Mouse (Mus musculus): ENCODE measurements around the gene Kcnip4. TPM values are rescaled to one million over a fixed set of nuclear protein-coding genes. Genes with fewer than 3 reads are reported as not detected.

Kcnip4 gene
- polyA plus RNA-seq, 1 experiment, result not detected

GRCm38 (mm10) chr5:48421957-48422356 is 1102.8 kb downstream of the Kcnip4 start:
- no peak overlapping the region for H3K27ac ChIP-seq (replicated peaks; ENCODE audit: low read depth, low read length)
- H3K4me3 ChIP-seq (ENCODE audit: insufficient read depth, low read depth, low read length), result no peak overlapping the region
- no peaks in the 10 kb centered on the region for H3K4me1 ChIP-seq (ENCODE audit: control insufficient read depth, insufficient read depth, insufficient read length, low read length)

DNA sequence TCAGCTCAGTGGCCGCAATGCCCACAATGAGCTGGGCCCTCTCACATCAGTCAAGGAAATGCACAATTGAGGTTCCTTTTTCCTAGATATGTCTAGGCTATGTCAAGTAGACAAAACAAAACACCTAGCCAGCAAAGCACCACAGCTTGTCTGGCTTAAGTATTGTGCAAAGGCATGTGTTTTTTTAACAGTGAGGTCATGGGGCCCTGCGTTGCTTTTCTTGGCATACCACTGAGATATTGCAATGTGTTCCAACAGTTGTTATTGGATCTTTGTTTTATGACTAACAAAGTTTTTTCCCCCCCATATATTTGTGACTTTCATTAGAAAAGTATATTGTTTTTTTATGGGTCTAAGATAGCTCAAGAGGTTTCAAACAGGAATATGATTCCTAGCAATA is 1105.0 kb downstream of the Kcnip4 start:
- Histone ChIP-seq H3K4me1 (ENCODE audit: control insufficient read depth, insufficient read depth, insufficient read length, low read length) (no peaks in the 10 kb centered on the region), H3K4me3 (ENCODE audit: insufficient read depth, low read depth, low read length) (no peak overlapping the region), H3K27ac (replicated peaks; ENCODE audit: low read depth, low read length) (no peak overlapping the region)

- H3K4me1 ChIP-seq (ENCODE audit: control insufficient read depth, insufficient read depth, insufficient read length, low read length), result no peaks in the 10 kb centered on the region
- H3K4me3 ChIP-seq (ENCODE audit: insufficient read depth, low read depth, low read length), result no peak overlapping the region
- H3K27ac ChIP-seq (replicated peaks; ENCODE audit: low read depth, low read length), result no peak overlapping the region
Observed at GRCm38 (mm10) chr5:48412261-48412660, 1112.4 kb downstream of the Kcnip4 start.

GRCm38 (mm10) chr5:48411462-48411861 is 1113.2 kb downstream of the Kcnip4 start:
- no peak overlapping the region for H3K27ac ChIP-seq (replicated peaks; ENCODE audit: low read depth, low read length)

GRCm38 (mm10) chr5:48410348-48410747 is 1114.4 kb downstream of the Kcnip4 start:
- no peaks in the 10 kb centered on the region for H3K4me1 ChIP-seq (ENCODE audit: control insufficient read depth, insufficient read depth, insufficient read length, low read length)
- no peak overlapping the region for H3K27ac ChIP-seq (replicated peaks; ENCODE audit: low read depth, low read length)

More at GRCm38 (mm10) chr5:48411462-48411861, 1113.2 kb downstream of the Kcnip4 start:
- Histone ChIP-seq H3K4me3 (ENCODE audit: insufficient read depth, low read depth, low read length) (no peak overlapping the region), H3K4me1 (ENCODE audit: control insufficient read depth, insufficient read depth, insufficient read length, low read length) (no peaks in the 10 kb centered on the region)

GRCm38 (mm10) chr5:48408276-48408675 is 1116.4 kb downstream of the Kcnip4 start:
- no peak overlapping the region for H3K4me3 ChIP-seq (ENCODE audit: insufficient read depth, low read depth, low read length)
- no peak overlapping the region for H3K27ac ChIP-seq (replicated peaks; ENCODE audit: low read depth, low read length)
- no peaks in the 10 kb centered on the region for H3K4me1 ChIP-seq (ENCODE audit: control insufficient read depth, insufficient read depth, insufficient read length, low read length)

More at GRCm38 (mm10) chr5:48410348-48410747, 1114.4 kb downstream of the Kcnip4 start:
- H3K4me3 ChIP-seq (ENCODE audit: insufficient read depth, low read depth, low read length), result no peak overlapping the region

DNA sequence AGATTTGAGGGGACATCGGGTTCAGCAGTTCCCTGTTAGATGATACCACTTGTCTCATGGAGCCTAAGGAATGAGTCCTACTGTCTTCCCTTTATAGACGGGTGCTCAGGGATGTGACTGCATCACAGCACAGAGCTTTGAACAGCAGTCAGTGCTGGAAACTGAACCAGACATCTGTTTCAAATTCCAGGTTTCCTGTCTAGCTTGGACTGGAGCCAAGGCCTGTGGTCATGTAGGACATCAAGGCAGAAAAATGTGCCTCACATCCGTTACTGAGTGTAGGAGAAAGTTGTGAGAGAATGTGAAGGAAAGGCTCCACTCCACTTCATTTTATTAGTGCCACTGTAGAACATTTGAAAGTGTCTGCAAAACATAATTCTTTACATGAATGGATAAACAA is 1122.2 kb downstream of the Kcnip4 start:
- no peak overlapping the region for H3K27ac ChIP-seq (replicated peaks; ENCODE audit: low read depth, low read length)
- no peak overlapping the region for H3K4me3 ChIP-seq (ENCODE audit: insufficient read depth, low read depth, low read length)

GRCm38 (mm10) chr5:48371890-48372766 is 1152.6 kb downstream of the Kcnip4 start:
- Histone ChIP-seq H3K27ac (replicated peaks; ENCODE audit: low read depth, low read length) (no peak overlapping the region), H3K4me1 (ENCODE audit: control insufficient read depth, insufficient read depth, insufficient read length, low read length) (no peaks in the 10 kb centered on the region), H3K4me3 (ENCODE audit: insufficient read depth, low read depth, low read length) (peak overlapping the region; percentile 90)

More for the DNA sequence above, 1122.2 kb downstream of the Kcnip4 start:
- H3K4me1 ChIP-seq (ENCODE audit: control insufficient read depth, insufficient read depth, insufficient read length, low read length), result no peaks in the 10 kb centered on the region

DNA sequence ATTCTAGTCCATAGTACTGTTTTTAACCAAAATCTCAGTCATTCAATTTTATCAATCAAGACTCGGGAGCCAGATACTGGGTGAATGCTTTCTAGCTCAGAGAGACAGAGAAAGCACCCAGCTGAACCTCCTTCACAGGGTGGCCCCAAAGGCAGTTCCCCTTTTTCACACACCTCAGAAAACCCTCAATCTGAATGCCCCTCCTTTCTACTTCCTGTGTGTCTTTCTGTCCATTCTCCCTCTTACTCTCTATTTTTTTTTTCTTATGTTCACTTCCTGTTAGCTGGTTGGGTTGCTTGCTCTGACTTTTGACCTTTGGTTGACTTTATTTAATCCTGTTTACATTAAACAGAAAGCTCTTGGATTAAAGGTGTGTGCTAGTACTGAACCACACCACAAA is 1175.4 kb downstream of the Kcnip4 start:
- no peak overlapping the region for H3K27ac ChIP-seq (replicated peaks; ENCODE audit: low read depth, low read length)
- H3K4me3 ChIP-seq (ENCODE audit: insufficient read depth, low read depth, low read length), result no peak overlapping the region
- no peaks in the 10 kb centered on the region for H3K4me1 ChIP-seq (ENCODE audit: control insufficient read depth, insufficient read depth, insufficient read length, low read length)

- no peak overlapping the region for H3K4me3 ChIP-seq (ENCODE audit: insufficient read depth, low read depth, low read length)
- no peaks in the 10 kb centered on the region for H3K4me1 ChIP-seq (ENCODE audit: control insufficient read depth, insufficient read depth, insufficient read length, low read length)
- H3K27ac ChIP-seq (replicated peaks; ENCODE audit: low read depth, low read length), result no peak overlapping the region
Observed at GRCm38 (mm10) chr5:48345983-48346648, 1178.6 kb downstream of the Kcnip4 start.

DNA sequence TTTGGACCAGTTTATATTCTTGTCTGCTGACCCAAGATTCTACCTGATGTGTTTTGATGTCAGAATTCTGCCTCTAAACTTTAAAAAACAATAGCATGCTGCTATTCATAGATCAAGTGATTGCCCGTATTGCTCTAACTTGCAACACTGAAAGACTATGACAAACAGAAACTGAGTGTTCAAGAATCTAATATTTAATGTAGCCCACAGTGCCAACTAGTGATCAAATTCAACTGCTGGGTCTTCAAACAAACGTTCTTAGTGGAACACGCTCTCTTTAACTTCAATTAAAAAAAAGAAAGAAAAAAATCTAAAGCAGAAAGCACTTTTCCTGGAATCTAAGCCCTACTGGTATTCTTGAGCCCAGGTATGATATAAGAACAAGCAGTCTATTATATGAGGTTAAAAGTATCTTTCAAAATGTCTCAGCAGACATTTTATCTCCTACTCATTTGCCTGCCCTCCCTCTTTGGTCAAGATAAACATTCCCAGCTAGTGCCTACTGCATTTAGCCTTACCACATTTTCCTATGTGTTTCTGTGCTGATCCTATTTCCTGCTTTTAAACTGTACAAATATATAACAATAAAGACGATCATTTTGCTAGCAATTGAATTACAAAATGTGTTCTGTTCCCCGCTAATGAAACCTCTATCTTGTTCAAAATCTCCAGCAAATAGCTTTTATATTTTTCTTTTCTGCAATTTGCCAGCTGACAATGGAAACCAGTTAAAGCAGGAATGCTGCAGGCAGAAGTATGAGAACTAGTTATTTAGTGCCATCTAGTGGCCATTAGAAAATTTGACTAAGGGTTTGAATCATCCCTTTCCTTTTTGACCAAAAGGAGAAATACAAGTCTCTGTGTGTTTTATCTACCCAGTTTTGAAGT is 1179.4 kb downstream of the Kcnip4 start:
- Histone ChIP-seq H3K27ac (replicated peaks; ENCODE audit: low read depth, low read length) (no peak overlapping the region), H3K4me1 (ENCODE audit: control insufficient read depth, insufficient read depth, insufficient read length, low read length) (no peaks in the 10 kb centered on the region), H3K4me3 (ENCODE audit: insufficient read depth, low read depth, low read length) (no peak overlapping the region)

DNA sequence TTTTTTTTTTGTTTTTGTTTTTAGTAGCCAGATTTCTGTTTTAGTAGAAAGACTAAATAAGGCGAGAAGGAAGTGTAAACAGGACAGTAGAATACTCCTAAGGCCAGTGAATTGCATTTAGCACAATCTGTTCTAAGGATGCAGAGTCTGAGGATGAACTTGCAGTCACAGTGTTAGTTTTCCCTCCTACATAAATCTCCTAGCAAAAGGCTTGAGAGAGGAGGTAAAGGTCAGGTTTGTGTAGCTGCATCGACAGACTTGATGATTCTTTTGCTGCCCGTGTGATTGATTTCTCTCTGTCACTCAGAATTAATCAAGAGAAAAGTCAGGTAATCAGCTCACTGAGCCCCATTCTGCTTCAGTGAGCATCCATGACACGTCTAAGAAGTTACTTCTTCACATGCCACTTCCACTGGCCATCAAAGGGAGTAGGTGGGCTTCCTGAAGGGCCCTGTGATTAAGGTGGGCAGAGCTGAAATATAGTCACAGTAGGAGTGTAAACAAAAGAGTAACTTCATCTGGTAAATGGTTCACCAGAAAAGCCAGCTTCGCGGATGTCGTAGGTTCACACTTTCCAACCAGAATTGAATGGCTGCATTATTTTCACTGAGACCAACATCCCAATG is 1183.8 kb downstream of the Kcnip4 start:
- H3K4me3 ChIP-seq (ENCODE audit: insufficient read depth, low read depth, low read length), result no peak overlapping the region
- no peak overlapping the region for H3K27ac ChIP-seq (replicated peaks; ENCODE audit: low read depth, low read length)
- H3K4me1 ChIP-seq (ENCODE audit: control insufficient read depth, insufficient read depth, insufficient read length, low read length), result no peaks in the 10 kb centered on the region

Data from brown adipose tissue, adult 24 weeks (tissue).